Mouse (Mus musculus): ENCODE data around the gene Atp1b3. TPM values are rescaled to one million over a fixed set of nuclear protein-coding genes. Genes with fewer than 3 reads are reported as not detected.

The Atp1b3 gene
- polyA plus RNA-seq, 1 experiment from 2014 or later: 172 TPM

DNA sequence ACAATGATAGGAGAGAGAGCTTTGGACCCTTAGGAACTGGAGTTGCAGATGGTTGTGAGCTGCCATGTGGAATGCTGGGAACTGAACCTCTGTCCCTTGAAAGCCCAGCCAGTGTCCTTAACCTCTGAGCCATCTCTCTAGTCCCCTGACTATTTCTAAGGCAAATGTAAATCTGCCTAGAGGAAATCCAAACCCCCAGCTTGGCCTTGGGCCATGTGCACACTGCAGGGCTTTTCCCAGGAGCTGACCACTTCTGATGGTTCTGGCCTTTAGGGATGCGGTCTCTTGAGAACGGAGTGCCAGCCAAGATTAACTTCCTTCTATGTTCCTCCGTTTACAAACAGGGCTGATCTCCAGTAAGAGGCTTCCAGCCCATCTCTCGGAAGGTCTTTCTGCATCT lies 18.5 kb upstream of the Atp1b3 start:
- H3K27ac ChIP-seq: no peak overlapping the region
- H3K4me3 ChIP-seq: no peak overlapping the region
- H3K36me3 ChIP-seq (replicated peaks): no peaks in the 10 kb centered on the region
- no peaks in the 10 kb centered on the region for H3K9me3 ChIP-seq
- H3K4me1 ChIP-seq: peaks cover 10% of the 10 kb centered on the region
- WGBS: 91% methylated on average over 4 of the region's 4 CpGs
- no peak for DNase-seq (ENCODE audit: extremely low spot score, low spot score)
- no peaks in the 10 kb centered on the region for H3K27me3 ChIP-seq (ENCODE audit: poor library complexity, severe bottlenecking)

DNA sequence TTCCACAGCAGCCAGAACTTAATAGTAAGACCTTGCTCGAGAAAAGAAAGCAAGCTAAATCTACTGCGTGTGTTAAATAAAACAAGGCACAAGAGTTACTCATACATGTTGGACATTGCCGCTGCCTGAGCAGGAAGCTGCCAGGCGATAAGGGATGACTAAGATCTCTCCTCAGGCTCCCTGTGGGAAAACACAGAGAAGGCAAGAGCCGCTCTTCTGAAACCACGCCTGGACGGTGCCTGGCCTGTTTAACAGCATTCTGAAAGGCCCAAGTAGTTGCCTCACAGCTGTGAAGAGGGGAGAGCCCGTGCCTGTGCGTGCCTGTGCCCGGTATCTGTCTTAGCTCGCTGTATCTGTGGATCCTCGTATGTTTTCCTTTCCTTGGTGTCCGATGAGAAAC lies 17.2 kb upstream of the Atp1b3 start:
- Histone ChIP-seq H3K27me3 (ENCODE audit: poor library complexity, severe bottlenecking) (no peaks in the 10 kb centered on the region), H3K9me3 (peaks cover 5% of the 10 kb centered on the region; the same call in 1 of the 2 replicates), H3K27ac (no peak overlapping the region), H3K36me3 (replicated peaks) (no peaks in the 10 kb centered on the region), H3K4me3 (no peak overlapping the region), H3K4me1 (peaks cover 10% of the 10 kb centered on the region)
- DNase-seq (ENCODE audit: extremely low spot score, low spot score): no peak
- 86% methylated on average over 13 of the region's 13 CpGs for WGBS

DNA sequence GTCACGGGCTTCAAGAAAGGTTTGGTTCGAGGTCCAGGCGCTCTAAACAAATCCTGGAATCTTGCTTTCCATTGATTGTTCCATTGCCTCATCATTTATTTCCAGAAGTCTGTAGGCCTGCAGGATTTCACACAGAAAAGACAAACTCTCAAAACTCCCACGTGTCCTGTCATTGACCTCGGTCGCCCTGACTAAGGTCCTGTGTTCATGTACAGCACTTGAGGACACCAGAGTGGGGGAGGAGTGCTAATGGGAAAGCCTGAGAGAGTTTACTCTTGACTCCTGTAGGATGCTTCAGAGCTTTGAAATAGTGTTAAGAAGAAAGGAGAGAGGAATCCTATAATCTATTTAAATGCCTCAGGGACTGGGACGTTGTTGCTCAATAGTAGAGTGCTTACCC lies 15.3 kb upstream of the Atp1b3 start:
- H3K4me3 ChIP-seq: no peak overlapping the region
- no peak overlapping the region for H3K27ac ChIP-seq
- H3K36me3 ChIP-seq (replicated peaks): no peaks in the 10 kb centered on the region
- WGBS: 78% methylated on average over 7 of the region's 7 CpGs
- no peak for DNase-seq (ENCODE audit: extremely low spot score, low spot score)
- no peaks in the 10 kb centered on the region for H3K4me1 ChIP-seq
- no peaks in the 10 kb centered on the region for H3K27me3 ChIP-seq (ENCODE audit: poor library complexity, severe bottlenecking)
- H3K9me3 ChIP-seq: peaks cover 5% of the 10 kb centered on the region; the same call in 1 of the 2 replicates

DNA sequence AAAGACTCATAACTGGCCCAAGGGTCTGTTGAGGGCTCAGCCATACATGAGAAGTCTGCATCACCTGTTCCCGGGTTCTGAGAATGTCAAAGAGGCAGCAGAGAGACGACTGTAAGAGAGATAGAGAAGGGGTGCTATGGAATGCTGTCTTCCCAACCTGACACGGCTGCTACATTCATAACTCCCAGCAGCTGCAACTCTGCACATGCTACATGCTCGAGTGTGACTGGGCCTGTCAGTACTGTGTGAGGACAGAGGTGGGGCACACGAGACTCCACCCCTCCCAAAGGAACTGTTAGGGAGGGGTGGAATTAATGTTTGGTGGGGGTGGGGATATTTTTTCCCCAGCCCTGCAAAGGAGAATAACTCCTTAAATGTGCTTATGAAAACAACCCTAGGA lies 14.5 kb upstream of the Atp1b3 start:
- H3K27ac ChIP-seq: no peak overlapping the region
- H3K27me3 ChIP-seq (ENCODE audit: poor library complexity, severe bottlenecking): no peaks in the 10 kb centered on the region
- peaks cover 5% of the 10 kb centered on the region; the same call in 1 of the 2 replicates for H3K9me3 ChIP-seq
- H3K36me3 ChIP-seq (replicated peaks): no peaks in the 10 kb centered on the region
- no peak for DNase-seq (ENCODE audit: extremely low spot score, low spot score)
- no peak overlapping the region for H3K4me3 ChIP-seq
- H3K4me1 ChIP-seq: no peaks in the 10 kb centered on the region
- 84% methylated on average over 5 of the region's 5 CpGs for WGBS

DNA sequence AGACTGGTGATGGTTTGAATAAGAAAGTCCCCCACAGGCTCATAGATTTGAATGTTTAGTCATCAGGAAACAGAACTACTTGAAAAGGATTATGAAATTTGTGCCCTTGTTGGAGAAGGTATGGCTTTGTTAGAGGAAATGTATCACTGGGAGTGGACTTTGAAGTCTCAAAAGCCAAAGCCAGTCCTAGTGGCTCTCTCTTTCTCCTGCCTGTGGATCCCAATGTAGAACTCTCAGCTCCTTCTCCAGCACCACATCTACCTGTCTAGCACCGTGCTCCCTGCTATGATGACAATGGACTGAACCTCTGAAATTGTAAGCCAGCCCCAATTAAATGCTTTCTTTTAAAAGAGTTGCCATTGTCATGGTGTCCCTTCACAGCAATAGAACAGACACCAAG lies 12.9 kb upstream of the Atp1b3 start:
- H3K27me3 ChIP-seq (ENCODE audit: poor library complexity, severe bottlenecking): no peaks in the 10 kb centered on the region
- no peaks in the 10 kb centered on the region for H3K4me1 ChIP-seq
- 84% methylated on average over 1 of the region's 1 CpGs for WGBS
- no peak overlapping the region for H3K4me3 ChIP-seq
- peaks cover 5% of the 10 kb centered on the region; the same call in 1 of the 2 replicates for H3K9me3 ChIP-seq
- no peak for DNase-seq (ENCODE audit: extremely low spot score, low spot score)
- no peak overlapping the region for H3K27ac ChIP-seq
- H3K36me3 ChIP-seq (replicated peaks): no peaks in the 10 kb centered on the region

DNA sequence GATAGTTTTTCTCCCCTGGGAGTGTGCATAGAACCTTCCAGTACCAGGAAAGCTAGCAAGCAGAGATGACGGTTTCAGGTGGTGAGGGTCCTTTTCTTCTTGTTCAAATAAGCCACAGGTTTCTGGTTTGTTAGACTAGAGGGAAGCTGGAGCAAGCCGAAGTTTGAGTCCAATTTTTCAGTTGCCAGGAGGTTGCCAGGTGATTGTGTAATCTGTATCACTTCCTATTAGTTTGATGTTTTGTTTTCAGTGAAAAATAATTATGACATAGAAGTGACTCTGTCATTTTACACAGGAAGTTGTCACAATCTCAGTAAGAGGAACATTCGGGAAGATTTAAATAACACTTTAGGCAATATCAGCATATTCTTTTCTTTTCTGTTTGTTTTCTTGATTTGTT lies 11.6 kb upstream of the Atp1b3 start:
- Histone ChIP-seq H3K27ac (no peak overlapping the region), H3K27me3 (ENCODE audit: poor library complexity, severe bottlenecking) (no peaks in the 10 kb centered on the region), H3K4me3 (no peak overlapping the region), H3K36me3 (replicated peaks) (no peaks in the 10 kb centered on the region), H3K9me3 (peaks cover 5% of the 10 kb centered on the region; the same call in 1 of the 2 replicates), H3K4me1 (no peaks in the 10 kb centered on the region)
- no peak for DNase-seq (ENCODE audit: extremely low spot score, low spot score)
- WGBS: 93% methylated on average over 3 of the region's 3 CpGs

DNA sequence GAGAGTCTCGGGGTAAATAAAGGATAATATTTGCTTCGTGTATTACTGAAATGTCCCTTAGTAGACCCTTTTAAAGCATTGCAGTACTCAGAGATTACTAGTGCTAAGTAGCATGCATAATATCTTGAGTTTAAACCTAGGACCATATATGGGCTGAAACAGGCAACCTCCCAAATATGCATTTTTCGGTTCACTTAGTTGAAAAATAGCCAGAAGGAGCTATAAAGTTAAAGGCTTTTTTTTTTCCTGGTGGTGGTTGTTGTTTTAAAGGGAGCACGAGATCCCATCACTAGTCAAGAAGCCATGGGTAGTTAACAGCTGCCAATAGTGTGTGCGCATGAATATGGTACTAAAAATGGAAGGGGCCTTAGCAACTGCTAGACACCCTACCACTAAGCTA lies 6.8 kb upstream of the Atp1b3 start:
- Histone ChIP-seq H3K4me3 (no peak overlapping the region), H3K27me3 (ENCODE audit: poor library complexity, severe bottlenecking) (no peaks in the 10 kb centered on the region), H3K9me3 (no peaks in the 10 kb centered on the region), H3K27ac (no peak overlapping the region), H3K36me3 (replicated peaks) (no peaks in the 10 kb centered on the region), H3K4me1 (0 out of 2 replicates have a peak, but pooled peaks cover 2% of the 10 kb centered on the region)
- no peak for DNase-seq (ENCODE audit: extremely low spot score, low spot score)
- 94% methylated on average over 5 of the region's 5 CpGs for WGBS

DNA sequence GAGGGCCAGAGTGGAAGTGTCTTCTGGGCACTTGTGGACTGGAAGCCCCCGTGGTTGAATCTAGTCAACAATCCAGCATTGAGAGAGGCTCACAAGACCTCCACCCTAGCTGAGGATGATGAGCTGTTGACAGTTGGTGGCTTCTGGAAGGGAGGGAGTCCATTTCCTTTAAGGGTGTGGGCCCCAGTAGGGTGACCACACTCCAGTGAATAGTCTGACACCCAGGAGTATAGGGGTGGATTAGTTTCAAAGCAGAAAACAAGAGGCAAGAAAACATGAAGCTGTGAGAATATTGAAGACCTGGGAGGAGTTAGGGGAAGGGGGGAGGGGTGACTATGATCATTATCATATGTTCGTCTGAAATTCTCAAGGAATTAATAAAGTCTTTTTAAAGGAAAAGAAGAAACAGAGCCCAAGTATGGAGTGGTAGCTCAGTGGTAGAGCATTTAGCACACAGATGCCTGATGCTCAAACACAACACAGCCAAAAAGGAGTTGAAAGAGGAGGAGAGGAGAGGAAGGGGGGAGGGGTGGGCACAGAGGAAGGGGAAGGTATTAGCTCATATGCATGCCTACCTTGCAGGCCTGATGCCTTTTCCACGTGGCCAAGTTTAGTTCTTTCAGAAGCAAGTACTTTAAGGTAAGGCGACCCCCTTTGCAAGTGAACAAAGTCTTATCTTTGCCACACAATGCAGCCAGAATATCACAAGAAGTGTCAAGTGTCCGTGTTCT lies 5.6 kb upstream of the Atp1b3 start:
- Histone ChIP-seq H3K36me3 (replicated peaks) (no peaks in the 10 kb centered on the region), H3K4me3 (no peak overlapping the region), H3K27me3 (ENCODE audit: poor library complexity, severe bottlenecking) (no peaks in the 10 kb centered on the region), H3K27ac (no peak overlapping the region), H3K9me3 (no peaks in the 10 kb centered on the region), H3K4me1 (0 out of 2 replicates have a peak, but pooled peaks cover 7% of the 10 kb centered on the region)
- DNase-seq (ENCODE audit: extremely low spot score, low spot score): no peak
- WGBS: 71% methylated on average over 5 of the region's 5 CpGs

DNA sequence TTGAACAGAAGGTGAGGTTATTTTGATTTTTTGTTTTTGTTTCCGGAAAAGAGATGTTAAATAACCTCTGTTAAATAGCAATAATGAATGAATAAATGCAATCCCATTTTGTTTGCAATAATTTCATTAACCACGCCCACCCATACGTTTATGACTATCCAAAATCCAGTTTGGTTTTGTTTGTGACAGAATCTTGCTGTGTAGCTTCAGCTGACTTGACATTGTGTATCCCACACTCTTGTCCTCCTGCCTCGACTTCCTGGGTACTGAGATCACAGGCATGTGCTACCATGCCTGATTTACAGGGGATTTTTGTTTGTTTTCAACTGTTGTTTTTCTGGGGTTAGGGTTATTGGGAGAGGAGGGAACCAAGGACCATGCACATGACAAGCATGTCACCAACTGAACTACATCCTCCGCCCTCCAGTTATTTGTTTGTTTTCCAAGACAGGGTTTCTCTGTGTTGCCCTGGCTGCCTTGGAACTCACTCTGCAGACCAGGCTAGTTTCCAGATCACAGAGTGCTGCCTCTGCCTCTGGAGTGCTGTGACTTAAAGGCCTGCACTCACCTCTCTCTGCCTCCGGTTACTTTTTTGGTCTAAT lies 1.1 kb upstream of the Atp1b3 start:
- Histone ChIP-seq H3K4me1 (peaks cover 30% of the 10 kb centered on the region), H3K27me3 (ENCODE audit: poor library complexity, severe bottlenecking) (no peaks in the 10 kb centered on the region), H3K36me3 (replicated peaks) (0 out of 2 replicates have a peak, but pooled peaks cover 4% of the 10 kb centered on the region), H3K4me3 (no peak overlapping the region), H3K9me3 (no peaks in the 10 kb centered on the region), H3K27ac (no peak overlapping the region)
- WGBS: 77% methylated on average over 6 of the region's 6 CpGs
- DNase-seq (ENCODE audit: extremely low spot score, low spot score): no peak

DNA sequence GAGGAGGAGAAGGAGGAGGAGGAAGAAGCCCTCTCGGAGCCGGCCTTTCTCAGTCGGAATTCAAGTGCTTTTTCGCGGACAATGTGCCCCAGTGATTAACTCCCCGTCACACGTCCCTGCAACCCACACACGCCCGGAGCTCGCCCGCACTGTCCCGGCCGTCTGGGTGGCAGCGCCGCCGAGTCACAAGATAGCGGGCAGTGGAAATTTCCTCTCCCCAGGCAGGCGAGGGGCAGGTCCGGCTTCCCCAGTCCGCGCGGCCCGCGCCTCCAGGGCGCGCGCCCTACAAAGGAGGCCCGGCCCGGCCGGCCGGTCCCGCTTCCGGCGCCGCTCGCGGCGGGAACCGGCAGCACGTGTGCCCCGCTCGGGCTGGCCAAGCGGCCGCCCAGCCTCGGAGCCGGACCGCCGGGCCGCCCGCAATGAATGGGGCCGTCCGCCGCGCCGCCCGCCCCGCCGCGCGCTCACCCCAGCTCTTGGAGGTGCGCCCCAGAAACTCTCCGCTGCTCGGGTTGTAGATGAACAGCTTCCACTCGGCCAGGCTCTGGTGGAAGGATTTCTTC lies 581 bp downstream of the Atp1b3 start:
- WGBS: under 1% methylated on average over 64 of the region's 64 CpGs

DNA sequence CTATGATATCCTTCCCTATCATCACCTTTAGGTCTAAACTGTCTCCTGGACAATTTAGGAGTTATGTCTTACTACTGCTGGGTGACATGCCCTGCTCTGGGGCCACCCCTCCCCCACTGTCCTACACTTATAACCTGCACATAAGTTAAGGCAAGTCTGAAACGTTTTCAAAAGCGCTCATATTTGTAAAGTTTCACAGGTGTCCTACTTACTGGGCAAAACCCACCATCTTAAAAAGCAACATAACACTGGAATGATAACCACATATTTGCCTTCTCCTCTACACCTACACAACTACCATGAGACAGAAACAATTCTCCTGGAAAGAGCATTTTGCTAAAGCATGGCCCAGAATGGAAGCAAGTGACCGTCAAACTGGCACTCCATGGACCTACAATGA lies 4.2 kb downstream of the Atp1b3 start:
- Histone ChIP-seq H3K4me1 (peaks cover 23% of the 10 kb centered on the region), H3K27me3 (ENCODE audit: poor library complexity, severe bottlenecking) (no peaks in the 10 kb centered on the region), H3K4me3 (no peak overlapping the region), H3K36me3 (replicated peaks) (peaks cover 27% of the 10 kb centered on the region), H3K27ac (no peak overlapping the region), H3K9me3 (no peaks in the 10 kb centered on the region)
- WGBS: 92% methylated on average over 3 of the region's 3 CpGs
- DNase-seq (ENCODE audit: extremely low spot score, low spot score): no peak

More for the DNA sequence above, 581 bp downstream of the Atp1b3 start:
- Histone ChIP-seq H3K27ac (peak overlapping the region; percentile 95), H3K4me3 (peak overlapping the region; percentile 84), H3K27me3 (ENCODE audit: poor library complexity, severe bottlenecking) (no peaks in the 10 kb centered on the region), H3K36me3 (replicated peaks) (peaks cover 8% of the 10 kb centered on the region), H3K9me3 (no peaks in the 10 kb centered on the region), H3K4me1 (peaks cover 28% of the 10 kb centered on the region)
- DNase-seq (ENCODE audit: extremely low spot score, low spot score): peak; percentile 65

DNA sequence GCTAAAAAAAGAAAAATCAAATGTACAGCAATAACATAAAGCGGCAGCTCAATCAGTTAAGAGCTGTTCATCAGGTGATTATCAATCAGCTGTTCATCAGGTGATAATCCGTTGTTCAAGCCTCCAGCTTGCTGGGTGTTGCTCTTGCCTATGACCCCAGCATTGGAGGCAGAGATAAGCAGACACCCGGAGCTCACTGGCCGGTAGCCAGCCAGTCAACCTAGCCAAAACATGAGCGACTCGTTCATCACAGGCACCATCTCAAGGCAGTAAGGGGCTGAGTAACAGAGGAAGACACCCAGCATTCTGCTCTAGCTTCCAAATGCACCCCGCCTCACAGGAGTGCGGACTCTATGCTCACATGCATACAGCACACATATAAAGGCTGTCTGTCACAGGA lies 10.4 kb downstream of the Atp1b3 start:
- no peak for DNase-seq (ENCODE audit: extremely low spot score, low spot score)
- Histone ChIP-seq H3K27me3 (ENCODE audit: poor library complexity, severe bottlenecking) (no peaks in the 10 kb centered on the region), H3K4me1 (peaks cover 3% of the 10 kb centered on the region; the same call in 1 of the 2 replicates), H3K36me3 (replicated peaks) (peaks cover 45% of the 10 kb centered on the region), H3K9me3 (no peaks in the 10 kb centered on the region), H3K4me3 (no peak overlapping the region), H3K27ac (no peak overlapping the region)
- WGBS: 88% methylated on average over 8 of the region's 8 CpGs

DNA sequence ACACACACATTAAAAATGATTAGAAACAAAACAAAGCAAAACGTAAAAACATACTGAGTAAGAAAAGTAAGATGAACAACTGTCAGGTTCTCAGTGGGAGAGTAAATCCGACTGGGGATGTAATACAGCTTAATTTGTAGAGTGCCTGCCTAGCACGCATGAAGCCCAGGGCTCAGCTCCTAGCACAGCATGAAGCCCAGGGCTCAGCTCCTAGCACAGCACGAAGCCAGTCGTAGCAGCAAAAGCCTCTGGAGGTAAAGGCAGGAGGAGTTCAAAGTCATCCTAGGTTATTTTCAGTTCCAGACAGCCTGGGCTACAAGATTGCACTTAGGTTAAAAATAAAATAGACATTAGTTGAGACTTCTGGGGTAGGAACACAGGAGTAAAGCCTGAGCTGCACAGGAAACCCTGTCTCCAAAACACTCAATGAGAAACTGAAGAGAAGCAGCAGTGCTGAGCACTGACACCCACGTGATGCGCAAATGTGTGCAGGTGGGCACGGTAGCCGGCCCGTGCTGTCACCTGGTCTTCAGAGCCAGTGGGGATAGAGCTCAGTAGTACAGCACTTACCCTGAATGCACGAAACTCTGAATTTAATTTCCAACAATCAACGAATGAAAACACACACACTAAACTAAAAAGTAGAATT lies 11.0 kb downstream of the Atp1b3 start:
- WGBS: 80% methylated on average over 12 of the region's 12 CpGs
- Histone ChIP-seq H3K27ac (no peak overlapping the region), H3K36me3 (replicated peaks) (peaks cover 39% of the 10 kb centered on the region), H3K9me3 (no peaks in the 10 kb centered on the region), H3K4me1 (peaks cover 3% of the 10 kb centered on the region; the same call in 1 of the 2 replicates), H3K27me3 (ENCODE audit: poor library complexity, severe bottlenecking) (no peaks in the 10 kb centered on the region), H3K4me3 (no peak overlapping the region)
- DNase-seq (ENCODE audit: extremely low spot score, low spot score): no peak

All from forebrain, embryonic 10.5 days (tissue).